Mouse (Mus musculus): Measurements from ENCODE around the gene Epha1. TPM values are rescaled to one million over a fixed set of nuclear protein-coding genes. Genes with fewer than 3 reads are reported as not detected.

Gene Epha1
- polyA plus RNA-seq (2012; ENCODE audit: insufficient read depth, insufficient read length, missing spikeins), result not detected in 2 replicates

- H3K4me3 ChIP-seq (ENCODE audit: insufficient read depth, low read length), result peak within 1 kb of the TSS; percentile 47
- TF ChIP-seq CTCF (IDR thresholded peaks at IDR 0.05; ENCODE audit: low read depth, low read length) (0 out of 2 replicates have a peak, but pooled peaks have one; percentile 18), POLR2A (IDR thresholded peaks at IDR 0.05; ENCODE audit: borderline replicate concordance, low read depth, low read length) (no peak)
- H3K27ac ChIP-seq (ENCODE audit: insufficient read depth, low read depth, low read length), result no peak within 1 kb of the TSS
- peaks cover 4% of the 10 kb centered on the region; the same call in 1 of the 2 replicates for H3K4me1 ChIP-seq (ENCODE audit: control insufficient read depth, insufficient read depth, low read length)
Observed at GRCm38 (mm10) chr6:42372816-42373547, at the start of gene Epha1. Gene Epha1 (minus strand): TSS chr6:42373268.

GRCm38 (mm10) chr6:42421439-42421838, 48.4 kb upstream of the Epha1 start:
- TF ChIP-seq POLR2A (IDR thresholded peaks at IDR 0.05; ENCODE audit: borderline replicate concordance, low read depth, low read length), result no peak
- TF ChIP-seq CTCF (IDR thresholded peaks at IDR 0.05; ENCODE audit: low read depth, low read length), result no peak
- no peaks in the 10 kb centered on the region for H3K4me1 ChIP-seq (ENCODE audit: control insufficient read depth, insufficient read depth, low read length)

GRCm38 (mm10) chr6:42419443-42419842, 46.4 kb upstream of the Epha1 start:
- TF ChIP-seq CTCF (IDR thresholded peaks at IDR 0.05; ENCODE audit: low read depth, low read length), result no peak
- no peak for TF ChIP-seq POLR2A (IDR thresholded peaks at IDR 0.05; ENCODE audit: borderline replicate concordance, low read depth, low read length)
- Histone ChIP-seq H3K4me3 (ENCODE audit: insufficient read depth, low read length) (no peak overlapping the region), H3K4me1 (ENCODE audit: control insufficient read depth, insufficient read depth, low read length) (no peaks in the 10 kb centered on the region), H3K27ac (ENCODE audit: insufficient read depth, low read depth, low read length) (no peak overlapping the region)

More at GRCm38 (mm10) chr6:42421439-42421838, 48.4 kb upstream of the Epha1 start:
- Histone ChIP-seq H3K4me3 (ENCODE audit: insufficient read depth, low read length) (no peak overlapping the region), H3K27ac (ENCODE audit: insufficient read depth, low read depth, low read length) (no peak overlapping the region)

GRCm38 (mm10) chr6:42405134-42405533, 32.1 kb upstream of the Epha1 start, which contains the start of gene Tas2r135:
Gene Tas2r135 (plus strand): TSS chr6:42405434.
- no peak for TF ChIP-seq POLR2A (IDR thresholded peaks at IDR 0.05; ENCODE audit: borderline replicate concordance, low read depth, low read length)
- no peak for TF ChIP-seq CTCF (IDR thresholded peaks at IDR 0.05; ENCODE audit: low read depth, low read length)
- H3K4me3 ChIP-seq (ENCODE audit: insufficient read depth, low read length), result no peak within 1 kb of the TSS
- no peak within 1 kb of the TSS for H3K27ac ChIP-seq (ENCODE audit: insufficient read depth, low read depth, low read length)
- H3K4me1 ChIP-seq (ENCODE audit: control insufficient read depth, insufficient read depth, low read length), result no peaks in the 10 kb centered on the region

GRCm38 (mm10) chr6:42399938-42400337, 26.9 kb upstream of the Epha1 start, which contains the start of gene Tas2r143:
Gene Tas2r143 (plus strand): TSS chr6:42400238.
- Histone ChIP-seq H3K4me3 (ENCODE audit: insufficient read depth, low read length) (no peak within 1 kb of the TSS), H3K4me1 (ENCODE audit: control insufficient read depth, insufficient read depth, low read length) (peaks cover 13% of the 10 kb centered on the region), H3K27ac (ENCODE audit: insufficient read depth, low read depth, low read length) (no peak within 1 kb of the TSS)
- TF ChIP-seq POLR2A (IDR thresholded peaks at IDR 0.05; ENCODE audit: borderline replicate concordance, low read depth, low read length), result no peak
- no peak for TF ChIP-seq CTCF (IDR thresholded peaks at IDR 0.05; ENCODE audit: low read depth, low read length)

- H3K4me3 ChIP-seq (ENCODE audit: insufficient read depth, low read length), result no peak overlapping the region
- peaks cover 13% of the 10 kb centered on the region for H3K4me1 ChIP-seq (ENCODE audit: control insufficient read depth, insufficient read depth, low read length)
- H3K27ac ChIP-seq (ENCODE audit: insufficient read depth, low read depth, low read length), result no peak overlapping the region
- TF ChIP-seq CTCF (IDR thresholded peaks at IDR 0.05; ENCODE audit: low read depth, low read length), result no peak
- TF ChIP-seq POLR2A (IDR thresholded peaks at IDR 0.05; ENCODE audit: borderline replicate concordance, low read depth, low read length), result no peak
Observed at GRCm38 (mm10) chr6:42398998-42399397, 25.9 kb upstream of the Epha1 start.

GRCm38 (mm10) chr6:42398285-42398684, 25.2 kb upstream of the Epha1 start:
- H3K4me3 ChIP-seq (ENCODE audit: insufficient read depth, low read length), result no peak overlapping the region
- no peak overlapping the region for H3K27ac ChIP-seq (ENCODE audit: insufficient read depth, low read depth, low read length)
- TF ChIP-seq CTCF (IDR thresholded peaks at IDR 0.05; ENCODE audit: low read depth, low read length) (no peak), POLR2A (IDR thresholded peaks at IDR 0.05; ENCODE audit: borderline replicate concordance, low read depth, low read length) (no peak)

GRCm38 (mm10) chr6:42397041-42397657, 24.1 kb upstream of the Epha1 start:
- Histone ChIP-seq H3K27ac (ENCODE audit: insufficient read depth, low read depth, low read length) (no peak overlapping the region), H3K4me3 (ENCODE audit: insufficient read depth, low read length) (no peak overlapping the region), H3K4me1 (ENCODE audit: control insufficient read depth, insufficient read depth, low read length) (peaks cover 13% of the 10 kb centered on the region)
- TF ChIP-seq CTCF (IDR thresholded peaks at IDR 0.05; ENCODE audit: low read depth, low read length), result no peak
- no peak for TF ChIP-seq POLR2A (IDR thresholded peaks at IDR 0.05; ENCODE audit: borderline replicate concordance, low read depth, low read length)

More at GRCm38 (mm10) chr6:42398285-42398684, 25.2 kb upstream of the Epha1 start:
- peaks cover 13% of the 10 kb centered on the region for H3K4me1 ChIP-seq (ENCODE audit: control insufficient read depth, insufficient read depth, low read length)

- H3K4me3 ChIP-seq (ENCODE audit: insufficient read depth, low read length), result no peak overlapping the region
- TF ChIP-seq CTCF (IDR thresholded peaks at IDR 0.05; ENCODE audit: low read depth, low read length), result no peak
- no peak for TF ChIP-seq POLR2A (IDR thresholded peaks at IDR 0.05; ENCODE audit: borderline replicate concordance, low read depth, low read length)
- no peak overlapping the region for H3K27ac ChIP-seq (ENCODE audit: insufficient read depth, low read depth, low read length)
- peaks cover 15% of the 10 kb centered on the region for H3K4me1 ChIP-seq (ENCODE audit: control insufficient read depth, insufficient read depth, low read length)
Observed at GRCm38 (mm10) chr6:42395960-42396809, 23.1 kb upstream of the Epha1 start.
